Mouse (Mus musculus): ENCODE data around the gene Xrra1.

GRCm38 (mm10) chr7:99961518-99961917, 102.6 kb downstream of the Xrra1 start:
- TF ChIP-seq CTCF (IDR thresholded peaks at IDR 0.05; ENCODE audit: low read depth) (no peak), EP300 (IDR thresholded peaks at IDR 0.05; ENCODE audit: low read depth) (no peak)

Data from liver, embryonic 14.5 days (tissue).